Mouse (Mus musculus) liver, adult 2 months (tissue): ENCODE results near the gene Depdc5. TPM values are rescaled to one million over a fixed set of nuclear protein-coding genes. Genes with fewer than 3 reads are reported as not detected.
A peak's percentile ranks its signal among the peaks of the same experiment; 100 is the strongest.

Source experiments
- DNase-seq: peaks from one replicate; pipeline ENCODE4 v3.0.0-alpha.2; 2011; ENCODE audit warnings: low read depth, low spot score; ENCODE audit errors: extremely low read depth
- H3K27ac ChIP-seq: fragments of 200-500 bp; replicated peaks from 2 replicates; pipeline ENCODE4 v1.5.1; 2012; ENCODE audit warnings: low read depth, mild to moderate bottlenecking, control low read depth, inconsistent platforms, low read length; ENCODE audit not compliant: insufficient read depth
- H3K27me3 ChIP-seq: fragments of 200-500 bp; 2 replicates; pipeline ENCODE4 v1.6.1; 2012; ENCODE audit warnings: mild to moderate bottlenecking, moderate library complexity, low read length, inconsistent platforms; ENCODE audit not compliant: control insufficient read depth, insufficient read depth
- H3K36me3 ChIP-seq: fragments of 200-500 bp; 2 replicates; pipeline ENCODE4 v1.6.1; 2012; ENCODE audit warnings: low read length, inconsistent platforms; ENCODE audit not compliant: control insufficient read depth, insufficient read depth
- H3K4me1 ChIP-seq: fragments of 200-500 bp; 2 replicates; pipeline ENCODE4 v1.6.1; 2011; ENCODE audit warnings: low read length; ENCODE audit not compliant: control insufficient read depth, insufficient read depth
- H3K4me3 ChIP-seq: fragments of 200-500 bp; 2 replicates; pipeline ENCODE4 v1.5.1; 2011; ENCODE audit warnings: low read depth, mild to moderate bottlenecking, control low read depth, low read length, moderate library complexity; ENCODE audit not compliant: insufficient read depth
- H3K79me2 ChIP-seq: fragments of 200-500 bp; 2 replicates; pipeline ENCODE4 v1.6.1; 2012; ENCODE audit warnings: inconsistent platforms, mild to moderate bottlenecking, low read length, moderate library complexity; ENCODE audit not compliant: control insufficient read depth, insufficient read depth
- H3K9ac ChIP-seq: fragments of 200-500 bp; 2 replicates; pipeline ENCODE4 v1.6.1; 2012; ENCODE audit warnings: low read depth, mild to moderate bottlenecking, control low read depth, inconsistent platforms, low read length
- CTCF ChIP-seq: fragments of 200-500 bp; IDR thresholded peaks from 2 replicates; pipeline ENCODE4 v1.5.1; 2011; ENCODE audit warnings: low read depth, low read length, control low read depth
- POLR2A ChIP-seq: fragments of 200-500 bp; IDR thresholded peaks from 2 replicates; pipeline ENCODE4 v1.6.1; 2011; ENCODE audit warnings: low read length, control low read depth; ENCODE audit not compliant: insufficient read depth; ENCODE audit errors: extremely low read depth
- WGBS: fragments of 180-500 bp; shearing (Covaris S2); methylation state at CpG from one replicate; pipeline ENCODE4 v1.1.7; 2018; 5-methylcytosine and 5-hydroxymethylcytosine counted together
- polyA plus RNA-seq: library from polyadenylated mRNA; depleted of rRNA; stranded (reverse); fragments of >200 nt; gene quantifications from 2 replicates; pipeline ENCODE4 v1.2.3, GENCODE M21; 2012
- total RNA-seq: library from RNA; depleted of rRNA; stranded (reverse); fragments of >200 nt; gene quantifications from 2 replicates; pipeline ENCODE4 v1.2.3, GENCODE M21; 2014

Gene Depdc5
- total and polyA plus RNA-seq, 2 experiments = 8.2 to 8.7 TPM

GRCm38 (mm10) chr5:33004110-33004509 lies 140.6 kb downstream of the Depdc5 start:
- Histone ChIP-seq H3K79me2 (no peaks in the 10 kb centered on the region), H3K27ac (no peak overlapping the region), H3K4me1 (no peaks in the 10 kb centered on the region), H3K27me3 (no peaks in the 10 kb centered on the region), H3K4me3 (no peak overlapping the region), H3K36me3 (no peaks in the 10 kb centered on the region), H3K9ac (no peak overlapping the region)
- no peak for DNase-seq
- 67% methylated on average over 4 of the region's 4 CpGs for WGBS
- TF ChIP-seq POLR2A (no peak), CTCF (no peak)

GRCm38 (mm10) chr5:33005442-33006145 lies 142.1 kb downstream of the Depdc5 start:
- Histone ChIP-seq H3K4me1 (no peaks in the 10 kb centered on the region), H3K4me3 (no peak overlapping the region), H3K36me3 (no peaks in the 10 kb centered on the region), H3K9ac (no peak overlapping the region), H3K27me3 (no peaks in the 10 kb centered on the region), H3K27ac (no peak overlapping the region), H3K79me2 (no peaks in the 10 kb centered on the region)
- TF ChIP-seq CTCF = no peak
- WGBS = 88% methylated on average over 11 of the region's 11 CpGs
- DNase-seq = no peak

- Histone ChIP-seq H3K27ac (no peak overlapping the region), H3K27me3 (no peaks in the 10 kb centered on the region), H3K36me3 (no peaks in the 10 kb centered on the region), H3K9ac (no peak overlapping the region), H3K4me1 (no peaks in the 10 kb centered on the region), H3K79me2 (no peaks in the 10 kb centered on the region), H3K4me3 (no peak overlapping the region)
- 70% methylated on average over 8 of the region's 8 CpGs for WGBS
- no peak for TF ChIP-seq POLR2A
- TF ChIP-seq CTCF = no peak
- DNase-seq = no peak
Measured at GRCm38 (mm10) chr5:33006670-33007069, 143.2 kb downstream of the Depdc5 start.

GRCm38 (mm10) chr5:33007371-33007770 lies 143.9 kb downstream of the Depdc5 start:
- Histone ChIP-seq H3K27me3 (no peaks in the 10 kb centered on the region), H3K27ac (no peak overlapping the region), H3K79me2 (no peaks in the 10 kb centered on the region), H3K36me3 (no peaks in the 10 kb centered on the region), H3K4me3 (no peak overlapping the region), H3K4me1 (no peaks in the 10 kb centered on the region), H3K9ac (no peak overlapping the region)
- 32% methylated on average over 4 of the region's 4 CpGs for WGBS
- peak; percentile 82 for DNase-seq
- TF ChIP-seq CTCF (no peak), POLR2A (no peak)

GRCm38 (mm10) chr5:33009301-33009700 lies 145.8 kb downstream of the Depdc5 start:
- Histone ChIP-seq H3K79me2 (no peaks in the 10 kb centered on the region), H3K27me3 (no peaks in the 10 kb centered on the region), H3K27ac (no peak overlapping the region), H3K4me3 (no peak overlapping the region), H3K36me3 (no peaks in the 10 kb centered on the region), H3K9ac (no peak overlapping the region), H3K4me1 (no peaks in the 10 kb centered on the region)
- DNase-seq = no peak
- no peak for TF ChIP-seq POLR2A
- no peak for TF ChIP-seq CTCF
- WGBS = 75% methylated on average over 2 of the region's 2 CpGs

GRCm38 (mm10) chr5:33009818-33010812 lies 146.6 kb downstream of the Depdc5 start:
- Histone ChIP-seq H3K4me3 (no peak overlapping the region), H3K27ac (no peak overlapping the region), H3K9ac (no peak overlapping the region), H3K36me3 (no peaks in the 10 kb centered on the region), H3K27me3 (no peaks in the 10 kb centered on the region), H3K79me2 (no peaks in the 10 kb centered on the region), H3K4me1 (no peaks in the 10 kb centered on the region)
- DNase-seq = peak; percentile 42
- TF ChIP-seq CTCF (no peak), POLR2A (no peak)
- 79% methylated on average over 14 of the region's 14 CpGs for WGBS
